Mouse (Mus musculus): ENCODE measurements around the gene Aoc2.
"Not testable (repeated sequence)": the region's sequence is repeated elsewhere in the genome, so short reads cannot be mapped to it uniquely, and the experiment has no call there.

Aoc2 gene

DNA sequence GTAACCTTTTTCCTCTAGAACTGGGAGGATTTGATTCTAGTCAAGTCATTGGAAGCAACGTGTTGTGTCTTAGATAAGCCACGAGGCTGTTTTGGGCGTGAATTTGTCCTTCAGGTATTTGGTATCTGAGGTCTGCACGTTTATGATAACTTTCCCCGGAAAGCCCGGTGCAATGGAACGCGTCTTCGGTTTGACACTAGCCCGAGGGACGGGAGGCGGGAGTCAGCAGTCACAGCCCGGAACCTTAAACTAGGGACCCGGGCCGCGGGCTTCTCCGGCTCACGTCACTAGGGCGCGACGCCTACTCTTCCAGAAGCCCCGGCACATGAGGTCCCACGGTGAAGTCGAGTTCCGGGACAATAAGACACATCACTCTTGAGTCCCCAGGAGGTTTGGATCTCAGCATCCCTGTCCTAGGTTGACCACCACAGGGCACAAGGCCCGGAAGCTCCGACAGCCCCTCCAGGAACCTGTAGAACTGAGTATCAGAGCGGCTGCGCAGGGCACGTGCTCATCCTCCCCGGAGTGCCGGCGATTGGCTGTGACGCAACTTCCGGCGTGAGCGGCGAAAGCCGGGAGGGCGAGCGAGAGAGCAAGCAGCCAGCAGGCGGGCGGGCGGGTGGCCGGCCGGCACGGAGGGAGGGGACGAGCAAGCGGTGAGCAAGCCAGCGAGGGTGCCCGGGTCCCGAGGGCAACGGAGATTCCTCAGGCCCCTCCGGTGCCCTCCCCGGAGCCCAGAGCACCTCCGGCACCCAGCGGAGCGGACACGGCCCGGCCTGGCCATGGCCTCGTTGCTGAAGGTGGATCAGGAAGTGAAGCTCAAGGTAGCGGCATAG, 9.0 kb upstream of the Aoc2 start, which contains the start of gene Psme3:
TSS of gene Psme3 (plus strand) at position 549 of the 836 bp plus-strand sequence.
- peak; percentile 96 to 97 for DNase-seq

DNA sequence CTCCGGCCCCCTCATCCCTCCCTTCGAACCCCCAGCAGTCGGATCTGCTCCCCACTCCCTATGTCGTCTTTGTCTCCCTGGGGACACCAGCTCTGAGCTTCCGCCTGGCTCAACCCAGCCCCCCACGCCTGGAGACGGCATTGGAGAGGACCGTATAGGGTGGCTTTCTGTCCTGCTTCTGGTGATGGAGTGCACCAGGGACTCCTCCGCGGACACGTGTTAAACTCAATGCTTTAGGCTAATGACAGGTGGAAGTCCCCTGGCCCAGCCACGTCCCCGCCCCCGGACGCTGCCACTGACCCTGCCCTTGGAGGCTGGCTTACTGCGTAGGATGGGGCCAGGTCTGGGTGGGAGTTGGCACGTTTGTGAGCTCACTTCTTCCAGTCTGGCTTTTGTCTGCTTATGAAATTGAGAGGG, 8.4 kb upstream of the Aoc2 start:
- no peak for DNase-seq

- DNase-seq = peak; percentile 87
These were observed 1.3 kb upstream of the Aoc2 start for GRCm38 (mm10) chr11:101323609-101324008.

- DNase-seq = not testable (repeated sequence)
These were observed 338 bp downstream of the Aoc2 start for GRCm38 (mm10) chr11:101325201-101325600.

DNA sequence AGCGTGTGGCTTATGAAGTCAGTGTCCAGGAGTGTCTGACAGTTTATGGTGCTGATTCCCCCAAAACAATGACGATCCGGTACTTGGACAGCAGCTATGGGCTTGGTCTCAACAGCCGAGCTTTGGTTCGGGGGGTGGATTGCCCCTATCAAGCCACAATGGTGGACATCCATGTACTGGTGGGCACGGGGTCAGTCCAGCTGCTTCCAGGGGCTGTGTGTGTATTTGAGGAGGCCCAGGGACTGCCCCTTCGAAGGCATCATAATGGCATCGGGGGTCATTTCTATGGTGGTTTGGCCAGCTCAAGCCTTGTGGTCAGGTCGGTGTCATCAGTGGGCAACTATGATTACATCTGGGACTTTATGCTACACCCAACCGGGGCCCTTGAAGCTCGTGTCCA, 1.3 kb downstream of the Aoc2 start:
- DNase-seq = no peak

DNA sequence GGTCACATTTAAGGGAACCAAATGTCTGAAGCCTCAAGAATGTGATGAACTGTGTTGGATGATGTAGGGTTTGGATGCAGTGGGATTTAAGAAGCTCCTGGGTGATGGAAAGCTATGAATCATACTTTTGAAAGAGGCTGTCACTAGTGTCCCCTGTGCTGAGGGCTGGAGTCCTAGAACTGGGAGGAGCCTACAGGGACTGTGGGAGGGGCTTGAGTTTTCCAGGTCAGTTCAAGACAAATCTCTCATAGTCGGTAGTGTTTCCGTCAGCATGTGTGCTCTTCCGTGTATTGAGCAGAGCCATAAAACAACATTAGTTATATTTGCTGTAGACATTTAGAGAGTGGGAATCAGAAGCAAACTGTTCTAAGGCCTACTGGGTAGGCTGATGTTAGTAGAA, 2.4 kb downstream of the Aoc2 start:
- no peak for DNase-seq

DNA sequence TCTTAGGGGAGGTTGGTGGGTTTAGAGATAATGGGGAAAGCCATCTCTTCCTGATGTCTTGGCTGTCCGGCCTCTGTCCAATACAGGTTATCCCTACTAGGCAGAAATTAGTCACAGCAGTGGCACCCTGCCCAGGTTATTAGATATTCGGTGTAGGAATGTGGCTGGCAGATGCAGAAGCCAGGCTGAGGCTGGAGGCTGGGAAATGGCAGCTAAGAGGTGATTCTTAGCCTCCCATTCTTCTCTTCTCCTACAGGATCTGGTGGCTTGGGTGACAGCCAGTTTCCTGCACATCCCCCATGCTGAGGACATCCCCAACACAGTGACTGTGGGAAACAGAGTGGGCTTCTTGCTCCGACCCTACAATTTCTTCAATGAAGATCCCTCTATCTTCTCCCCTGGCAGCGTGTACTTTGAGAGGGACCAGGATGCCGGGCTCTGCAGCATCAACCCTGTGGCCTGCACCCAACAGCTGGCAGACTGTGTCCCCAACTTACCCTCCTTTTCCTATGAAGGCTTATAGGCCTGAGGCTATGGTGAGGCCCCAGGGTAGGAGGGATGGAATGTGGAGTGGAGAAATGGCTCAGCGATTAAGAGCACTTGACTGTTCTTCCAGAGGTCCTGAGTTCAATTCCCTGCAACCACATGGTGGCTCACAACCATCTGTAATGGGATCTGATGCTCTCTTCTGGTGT, 4.2 kb downstream of the Aoc2 start:
- peak; percentile 40 to 43 for DNase-seq

DNA sequence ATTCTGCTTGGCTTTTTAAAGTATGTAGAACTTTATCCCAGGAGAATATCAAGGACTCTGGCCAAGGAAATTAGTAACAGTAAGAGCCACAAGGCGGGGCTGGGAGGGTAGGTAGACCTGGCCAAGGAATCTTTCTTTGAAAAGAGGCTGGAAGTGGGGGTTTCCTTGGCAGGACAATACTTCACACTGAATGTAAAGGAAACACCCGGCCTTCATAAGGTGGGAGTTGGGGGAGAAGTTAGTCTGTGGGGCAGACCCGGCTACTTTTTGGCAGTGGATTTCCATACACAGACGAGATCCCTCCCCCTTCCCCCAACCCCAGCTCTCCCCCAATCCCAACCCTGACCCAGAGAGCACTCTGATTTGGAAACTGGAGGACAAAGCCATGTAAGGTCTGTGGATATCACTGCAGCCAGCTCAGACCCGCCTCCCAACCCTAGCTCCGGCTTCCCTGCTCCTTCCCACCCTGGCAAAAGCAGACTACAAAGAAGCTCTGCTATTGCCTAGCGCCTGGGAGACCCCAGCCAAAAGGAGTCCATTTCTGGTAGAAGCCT, 5.6 kb downstream of the Aoc2 start, which contains the start of gene Aoc3:
TSS of gene Aoc3 (plus strand) at position 235 of the 554 bp plus-strand sequence.
- no peak for DNase-seq

DNA sequence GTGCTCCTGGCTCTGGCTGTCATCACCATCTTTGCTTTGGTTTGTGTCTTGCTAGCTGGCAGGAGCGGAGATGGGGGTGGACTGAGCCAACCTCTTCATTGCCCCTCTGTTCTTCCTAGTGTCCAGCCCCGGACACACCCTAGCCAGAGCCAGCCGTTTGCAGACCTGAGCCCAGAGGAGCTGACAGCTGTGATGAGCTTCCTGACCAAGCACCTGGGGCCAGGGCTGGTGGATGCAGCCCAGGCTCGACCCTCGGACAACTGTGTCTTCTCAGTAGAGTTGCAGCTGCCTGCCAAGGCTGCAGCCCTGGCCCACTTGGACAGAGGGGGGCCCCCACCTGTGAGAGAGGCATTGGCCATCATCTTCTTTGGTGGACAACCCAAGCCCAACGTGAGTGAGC, 6.1 kb downstream of the Aoc2 start:
- DNase-seq = not testable (repeated sequence)

DNA sequence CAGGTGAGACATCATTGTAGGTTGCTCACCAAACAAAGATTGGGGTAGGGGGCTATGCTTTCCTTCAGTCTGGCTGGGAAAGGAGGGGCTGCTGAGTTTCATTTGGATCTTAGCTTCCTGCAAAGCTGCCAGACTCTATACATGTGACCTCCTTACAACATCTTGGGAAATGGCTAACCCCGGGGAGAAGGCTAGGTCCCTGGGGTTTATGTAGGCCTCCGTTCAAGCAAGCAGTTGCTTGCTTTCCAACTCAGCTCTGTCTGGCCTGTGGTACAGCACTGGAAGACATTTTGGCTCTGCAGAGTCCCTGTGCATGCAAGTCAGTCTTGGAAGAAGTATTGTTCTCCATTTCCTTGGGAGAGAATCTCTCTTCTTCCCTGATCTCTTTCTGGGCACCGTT, 7.7 kb downstream of the Aoc2 start:
- DNase-seq = no peak

- DNase-seq = no peak
These were observed 9.2 kb downstream of the Aoc2 start for GRCm38 (mm10) chr11:101334023-101334422.

GRCm38 (mm10) chr11:101334516-101334915, 9.7 kb downstream of the Aoc2 start:
- DNase-seq = no peak

GRCm38 (mm10) chr11:101335685-101336084, 10.8 kb downstream of the Aoc2 start:
- DNase-seq = no peak

- peak; percentile 58 to 73 for DNase-seq
These were observed 13.4 kb downstream of the Aoc2 start for GRCm38 (mm10) chr11:101338123-101338760.

GRCm38 (mm10) chr11:101347083-101347775, 22.4 kb downstream of the Aoc2 start:
- DNase-seq = no peak

DNA sequence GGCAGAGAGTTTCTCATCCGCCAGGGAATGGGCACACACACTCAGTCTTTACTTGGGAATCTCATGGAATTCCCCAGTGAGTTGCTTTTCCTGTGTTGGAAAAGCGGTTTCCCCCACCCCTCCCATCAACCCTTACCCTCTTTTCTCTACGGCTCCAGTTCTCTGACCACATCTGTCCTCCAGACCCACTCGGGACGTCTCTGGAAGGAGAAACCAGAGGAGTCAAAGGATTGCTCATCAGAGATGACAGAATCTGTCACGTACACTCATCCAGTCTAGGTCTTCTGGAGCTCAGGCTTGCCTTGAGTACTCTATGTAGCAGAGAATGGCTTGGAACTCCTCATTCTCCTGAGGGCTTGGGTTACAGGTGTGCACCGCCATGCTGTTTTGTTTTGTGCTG, 23.9 kb downstream of the Aoc2 start:
- DNase-seq = no peak

GRCm38 (mm10) chr11:101349216-101349615, 24.4 kb downstream of the Aoc2 start:
- no peak for DNase-seq

- no peak for DNase-seq
These were observed 26.3 kb downstream of the Aoc2 start for GRCm38 (mm10) chr11:101351100-101351720.

- DNase-seq = no peak
These were observed 26.9 kb downstream of the Aoc2 start for GRCm38 (mm10) chr11:101351721-101352111.

DNA sequence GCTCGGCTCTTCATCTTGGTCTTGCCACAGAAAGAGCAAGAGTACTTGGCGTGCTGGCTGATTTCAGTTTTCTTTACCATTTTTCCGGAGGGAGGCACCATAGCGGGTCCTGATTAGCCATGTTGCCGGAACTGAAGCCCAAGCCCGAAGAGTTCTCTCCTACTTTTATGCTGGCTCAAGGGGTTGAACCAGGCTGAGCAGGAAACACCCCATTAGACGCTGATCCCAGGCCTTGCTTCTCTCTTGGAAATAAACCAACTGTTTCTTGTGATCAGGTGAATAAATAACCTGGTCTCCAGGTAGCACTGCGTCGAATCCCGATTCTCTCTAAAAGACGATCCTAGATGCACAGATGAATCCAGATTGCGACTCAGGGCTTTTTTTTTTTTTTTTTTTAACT, 28.6 kb downstream of the Aoc2 start:
- no peak for DNase-seq

DNA sequence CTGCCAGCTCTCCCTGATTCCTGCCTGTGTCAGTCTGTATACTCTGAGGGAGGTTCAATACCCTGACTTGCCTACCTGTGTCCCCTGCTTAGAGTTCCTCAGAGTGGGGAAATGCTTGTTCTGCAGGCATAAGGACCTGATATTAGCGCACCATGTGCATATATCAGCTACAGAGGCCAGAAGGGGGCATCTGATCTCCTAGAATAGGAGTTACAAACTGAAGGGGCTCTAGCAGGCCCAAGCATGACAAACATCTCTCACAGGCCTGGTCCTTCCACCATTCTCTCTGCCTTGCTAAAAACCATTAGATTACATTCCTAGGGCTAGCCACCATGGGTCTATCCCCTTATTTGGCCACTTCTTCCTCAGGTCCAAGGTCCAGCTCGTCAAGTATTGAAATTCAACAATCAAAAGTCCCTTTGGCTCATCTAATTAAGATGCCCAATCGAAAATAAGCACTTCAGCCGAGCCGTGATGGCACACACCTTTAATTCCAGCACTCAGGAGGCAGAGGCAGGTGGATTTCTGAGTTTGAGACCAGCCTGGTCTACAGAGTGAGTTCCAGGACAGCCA, 29.7 kb downstream of the Aoc2 start:
- DNase-seq = no peak

DNA sequence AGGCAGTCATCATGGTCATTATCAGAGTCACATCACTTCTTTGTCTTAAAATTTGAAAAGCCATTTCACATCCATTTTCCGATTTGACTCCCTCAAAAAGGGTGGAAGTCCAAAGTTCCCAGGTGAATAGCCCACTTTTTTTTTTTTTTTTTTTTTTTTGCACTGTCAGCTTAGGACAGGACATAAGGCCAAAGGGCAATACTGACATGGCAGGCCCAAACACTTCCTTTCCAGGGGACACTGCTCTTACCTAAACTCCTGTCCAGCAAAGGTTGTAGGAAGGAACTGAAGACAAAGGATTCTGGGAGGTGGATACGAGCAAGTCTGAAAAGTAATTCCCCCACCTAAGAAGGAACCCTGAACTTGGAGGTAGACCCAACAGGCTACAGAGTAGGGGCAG, 31.1 kb downstream of the Aoc2 start:
- no peak for DNase-seq

Measured in cerebellum, postnatal 10 days (tissue).